Mouse (Mus musculus): ENCODE data around the gene Add3.

The Add3 gene

GRCm38 (mm10) chr19:53247558-53247957 lies 107.3 kb downstream of the Add3 start:
- DNase-seq = no peak

- DNase-seq = peak; percentile 64
Measured at GRCm38 (mm10) chr19:53248023-53248494, 107.8 kb downstream of the Add3 start.

- DNase-seq = no peak
Measured at GRCm38 (mm10) chr19:53251015-53251414, 110.8 kb downstream of the Add3 start.

GRCm38 (mm10) chr19:53251656-53252055 lies 111.4 kb downstream of the Add3 start:
- DNase-seq = no peak

- no peak for DNase-seq
Measured at GRCm38 (mm10) chr19:53252111-53253028, 112.1 kb downstream of the Add3 start.

GRCm38 (mm10) chr19:53256361-53256760 lies 116.1 kb downstream of the Add3 start:
- no peak for DNase-seq

GRCm38 (mm10) chr19:53256991-53257594 lies 116.8 kb downstream of the Add3 start:
- no peak for DNase-seq

- no peak for DNase-seq
Measured at GRCm38 (mm10) chr19:53257631-53258560, 117.7 kb downstream of the Add3 start.

- no peak for DNase-seq
Measured at GRCm38 (mm10) chr19:53258740-53259506, 118.7 kb downstream of the Add3 start.

- no peak for DNase-seq
Measured at GRCm38 (mm10) chr19:53259541-53259940, 119.3 kb downstream of the Add3 start.

GRCm38 (mm10) chr19:53260261-53260660 lies 120.0 kb downstream of the Add3 start:
- no peak for DNase-seq

GRCm38 (mm10) chr19:53260828-53261227 lies 120.6 kb downstream of the Add3 start:
- DNase-seq = no peak

GRCm38 (mm10) chr19:53262061-53262460 lies 121.8 kb downstream of the Add3 start:
- DNase-seq = no peak

- no peak for DNase-seq
Measured at GRCm38 (mm10) chr19:53263859-53264733, 123.9 kb downstream of the Add3 start.

GRCm38 (mm10) chr19:53264821-53265727 lies 124.8 kb downstream of the Add3 start:
- DNase-seq = peak; percentile 42

GRCm38 (mm10) chr19:53267305-53267704 lies 127.1 kb downstream of the Add3 start:
- DNase-seq = peak; percentile 5

GRCm38 (mm10) chr19:53273055-53273722 lies 132.9 kb downstream of the Add3 start:
- peak; percentile 71 for DNase-seq

GRCm38 (mm10) chr19:53273781-53274428 lies 133.7 kb downstream of the Add3 start:
- no peak for DNase-seq

- no peak for DNase-seq
Measured at GRCm38 (mm10) chr19:53275204-53275603, 135.0 kb downstream of the Add3 start.
